Mouse (Mus musculus) midbrain, embryonic 15.5 days (tissue): ENCODE measurements at regions not wholly inside any gene's neighbourhood (a gene's known extent, or its start where the extent isn't known, plus 50 kb on each side); places are given as distances from the start of the nearest gene placed in this dataset.

Experiments
- ATAC-seq: fragments of 200-750 bp; cut with Nextera tagmentation; replicated peaks from 2 replicates; pipeline ENCODE4 v1.8.0; 2017; ENCODE audit warnings: moderate TSS enrichment
- H3K27ac ChIP-seq: fragments of 300-500 bp; sonication (generic); 2 replicates; pipeline ENCODE4 v1.5.1; 2015; ENCODE audit warnings: mild to moderate bottlenecking, inconsistent platforms
- H3K27me3 ChIP-seq: fragments of 300-500 bp; sonication (generic); replicated peaks from 2 replicates; pipeline ENCODE4 v1.6.1; 2015; ENCODE audit warnings: inconsistent platforms
- H3K36me3 ChIP-seq: fragments of 300-500 bp; sonication (generic); replicated peaks from 2 replicates; pipeline ENCODE4 v1.6.1; 2015; ENCODE audit warnings: inconsistent platforms
- H3K4me1 ChIP-seq: fragments of 300-500 bp; sonication (generic); 2 replicates; pipeline ENCODE4 v1.6.1; 2015; ENCODE audit warnings: inconsistent platforms
- H3K4me2 ChIP-seq: fragments of 300-500 bp; sonication (generic); 2 replicates; pipeline ENCODE4 v1.6.1; 2015; ENCODE audit warnings: inconsistent platforms, mild to moderate bottlenecking, moderate library complexity
- H3K4me3 ChIP-seq: fragments of 300-500 bp; sonication (generic); 2 replicates; pipeline ENCODE4 v1.5.1; 2015; ENCODE audit warnings: mild to moderate bottlenecking, inconsistent platforms
- H3K9ac ChIP-seq: fragments of 300-500 bp; sonication (generic); 2 replicates; pipeline ENCODE4 v1.6.1; 2015; ENCODE audit warnings: mild to moderate bottlenecking, inconsistent platforms
- H3K9me3 ChIP-seq: fragments of 300-500 bp; sonication (generic); 2 replicates; pipeline ENCODE4 v1.6.1; 2016; ENCODE audit warnings: inconsistent platforms
- WGBS: fragments of 180-500 bp; shearing (Covaris S2); methylation state at CpG from one replicate; pipeline ENCODE4 v1.1.7; 2015; ENCODE audit warnings: mixed read lengths; 5-methylcytosine and 5-hydroxymethylcytosine counted together

GRCm38 (mm10) chr9:115731557-115731956 lies 177.7 kb upstream of the Gadl1 start:
- H3K9ac ChIP-seq: no peak overlapping the region
- H3K36me3 ChIP-seq: no peaks in the 10 kb centered on the region
- no peak overlapping the region for H3K4me2 ChIP-seq
- no peaks in the 10 kb centered on the region for H3K9me3 ChIP-seq
- H3K27me3 ChIP-seq: no peaks in the 10 kb centered on the region
- 57% methylated on average over 6 of the region's 6 CpGs for WGBS
- H3K27ac ChIP-seq: no peak overlapping the region
- no peak overlapping the region for H3K4me3 ChIP-seq
- H3K4me1 ChIP-seq: no peaks in the 10 kb centered on the region
- ATAC-seq: no peak

- Histone ChIP-seq H3K4me1 (no peaks in the 10 kb centered on the region), H3K36me3 (no peaks in the 10 kb centered on the region), H3K27me3 (no peaks in the 10 kb centered on the region), H3K27ac (no peak overlapping the region), H3K9me3 (no peaks in the 10 kb centered on the region), H3K4me2 (no peak overlapping the region), H3K4me3 (no peak overlapping the region), H3K9ac (no peak overlapping the region)
- WGBS: 98% methylated on average over 4 of the region's 4 CpGs
- ATAC-seq: no peak
Observed at GRCm38 (mm10) chr9:115733104-115733503, 176.2 kb upstream of the Gadl1 start.

GRCm38 (mm10) chr9:115739984-115740383 lies 169.3 kb upstream of the Gadl1 start:
- Histone ChIP-seq H3K9ac (no peak overlapping the region), H3K9me3 (no peaks in the 10 kb centered on the region), H3K27ac (no peak overlapping the region), H3K27me3 (no peaks in the 10 kb centered on the region), H3K4me2 (no peak overlapping the region), H3K36me3 (no peaks in the 10 kb centered on the region), H3K4me3 (no peak overlapping the region), H3K4me1 (no peaks in the 10 kb centered on the region)
- no peak for ATAC-seq
- 87% methylated on average over 5 of the region's 5 CpGs for WGBS

- Histone ChIP-seq H3K27me3 (no peaks in the 10 kb centered on the region), H3K4me3 (no peak overlapping the region), H3K9me3 (no peaks in the 10 kb centered on the region), H3K9ac (no peak overlapping the region), H3K4me2 (no peak overlapping the region), H3K4me1 (no peaks in the 10 kb centered on the region), H3K27ac (no peak overlapping the region), H3K36me3 (no peaks in the 10 kb centered on the region)
- WGBS: 83% methylated on average over 9 of the region's 9 CpGs
- no peak for ATAC-seq
Observed at GRCm38 (mm10) chr9:115746436-115746835, 162.8 kb upstream of the Gadl1 start.

GRCm38 (mm10) chr9:115760496-115760895 lies 148.8 kb upstream of the Gadl1 start:
- H3K4me1 ChIP-seq: peaks cover 5% of the 10 kb centered on the region; the same call in 1 of the 2 replicates
- H3K9me3 ChIP-seq: no peaks in the 10 kb centered on the region
- H3K4me2 ChIP-seq: no peak overlapping the region
- H3K4me3 ChIP-seq: no peak overlapping the region
- no peaks in the 10 kb centered on the region for H3K36me3 ChIP-seq
- no peak overlapping the region for H3K27ac ChIP-seq
- H3K9ac ChIP-seq: no peak overlapping the region
- no peak for ATAC-seq
- H3K27me3 ChIP-seq: no peaks in the 10 kb centered on the region
- WGBS: 57% methylated on average over 2 of the region's 2 CpGs

- no peaks in the 10 kb centered on the region for H3K27me3 ChIP-seq
- 33% methylated on average over 5 of the region's 5 CpGs for WGBS
- H3K27ac ChIP-seq: no peak overlapping the region
- no peak overlapping the region for H3K4me2 ChIP-seq
- H3K9me3 ChIP-seq: no peaks in the 10 kb centered on the region
- H3K4me3 ChIP-seq: no peak overlapping the region
- no peak for ATAC-seq
- no peaks in the 10 kb centered on the region for H3K36me3 ChIP-seq
- H3K4me1 ChIP-seq: peaks cover 5% of the 10 kb centered on the region; the same call in 1 of the 2 replicates
- no peak overlapping the region for H3K9ac ChIP-seq
Observed at GRCm38 (mm10) chr9:115764136-115764535, 145.1 kb upstream of the Gadl1 start.

- Histone ChIP-seq H3K4me2 (no peak overlapping the region), H3K9me3 (no peaks in the 10 kb centered on the region), H3K27ac (no peak overlapping the region), H3K9ac (no peak overlapping the region), H3K4me1 (no peaks in the 10 kb centered on the region), H3K36me3 (no peaks in the 10 kb centered on the region), H3K27me3 (no peaks in the 10 kb centered on the region), H3K4me3 (no peak overlapping the region)
- no peak for ATAC-seq
- WGBS: 75% methylated on average over 6 of the region's 6 CpGs
Observed at GRCm38 (mm10) chr9:115766471-115766870, 142.8 kb upstream of the Gadl1 start.

GRCm38 (mm10) chr9:115775112-115775511 lies 134.1 kb upstream of the Gadl1 start:
- no peak for ATAC-seq
- Histone ChIP-seq H3K27me3 (no peaks in the 10 kb centered on the region), H3K9ac (peak overlapping the region; percentile 22; the same call in 1 of the 2 replicates), H3K36me3 (no peaks in the 10 kb centered on the region), H3K27ac (peak overlapping the region; percentile 45; the same call in 1 of the 2 replicates), H3K4me3 (no peak overlapping the region), H3K4me2 (no peak overlapping the region), H3K4me1 (peaks cover 10% of the 10 kb centered on the region), H3K9me3 (no peaks in the 10 kb centered on the region)
- WGBS: 71% methylated on average over 8 of the region's 8 CpGs

- Histone ChIP-seq H3K4me2 (no peak overlapping the region), H3K9ac (no peak overlapping the region), H3K27me3 (no peaks in the 10 kb centered on the region), H3K9me3 (no peaks in the 10 kb centered on the region), H3K27ac (no peak overlapping the region), H3K36me3 (no peaks in the 10 kb centered on the region), H3K4me3 (no peak overlapping the region), H3K4me1 (peaks cover 10% of the 10 kb centered on the region)
- WGBS: 55% methylated on average over 7 of the region's 7 CpGs
- 0 out of 2 replicates have a peak, but pooled peaks have one; percentile 48 for ATAC-seq
Observed at GRCm38 (mm10) chr9:115775858-115776257, 133.4 kb upstream of the Gadl1 start.

GRCm38 (mm10) chr9:115777097-115777864 lies 132.0 kb upstream of the Gadl1 start:
- H3K27ac ChIP-seq: no peak overlapping the region
- H3K27me3 ChIP-seq: no peaks in the 10 kb centered on the region
- no peak overlapping the region for H3K9ac ChIP-seq
- H3K36me3 ChIP-seq: no peaks in the 10 kb centered on the region
- WGBS: 88% methylated on average over 9 of the region's 9 CpGs
- no peaks in the 10 kb centered on the region for H3K9me3 ChIP-seq
- H3K4me1 ChIP-seq: peaks cover 10% of the 10 kb centered on the region
- H3K4me2 ChIP-seq: no peak overlapping the region
- no peak overlapping the region for H3K4me3 ChIP-seq
- ATAC-seq: no peak

- H3K4me1 ChIP-seq: peaks cover 10% of the 10 kb centered on the region
- H3K4me3 ChIP-seq: no peak overlapping the region
- no peaks in the 10 kb centered on the region for H3K36me3 ChIP-seq
- H3K27me3 ChIP-seq: no peaks in the 10 kb centered on the region
- no peak overlapping the region for H3K9ac ChIP-seq
- no peak overlapping the region for H3K27ac ChIP-seq
- H3K9me3 ChIP-seq: no peaks in the 10 kb centered on the region
- ATAC-seq: no peak
- WGBS: 79% methylated on average over 5 of the region's 5 CpGs
- H3K4me2 ChIP-seq: no peak overlapping the region
Observed at GRCm38 (mm10) chr9:115778862-115779261, 130.4 kb upstream of the Gadl1 start.

GRCm38 (mm10) chr9:115799330-115799729 lies 109.9 kb upstream of the Gadl1 start:
- WGBS: 81% methylated on average over 3 of the region's 3 CpGs
- no peaks in the 10 kb centered on the region for H3K36me3 ChIP-seq
- no peak overlapping the region for H3K4me3 ChIP-seq
- no peaks in the 10 kb centered on the region for H3K27me3 ChIP-seq
- no peak overlapping the region for H3K9ac ChIP-seq
- no peak overlapping the region for H3K4me2 ChIP-seq
- no peak overlapping the region for H3K27ac ChIP-seq
- H3K4me1 ChIP-seq: no peaks in the 10 kb centered on the region
- no peaks in the 10 kb centered on the region for H3K9me3 ChIP-seq
- ATAC-seq: no peak

- H3K9ac ChIP-seq: no peak overlapping the region
- H3K36me3 ChIP-seq: no peaks in the 10 kb centered on the region
- no peaks in the 10 kb centered on the region for H3K4me1 ChIP-seq
- H3K27ac ChIP-seq: no peak overlapping the region
- H3K4me2 ChIP-seq: no peak overlapping the region
- ATAC-seq: no peak
- H3K27me3 ChIP-seq: no peaks in the 10 kb centered on the region
- H3K4me3 ChIP-seq: no peak overlapping the region
- H3K9me3 ChIP-seq: no peaks in the 10 kb centered on the region
- 26% methylated on average over 6 of the region's 6 CpGs for WGBS
Observed at GRCm38 (mm10) chr9:115800624-115801023, 108.6 kb upstream of the Gadl1 start.
